Mouse (Mus musculus): ENCODE results near the gene Sirt7. TPM values are rescaled to one million over a fixed set of nuclear protein-coding genes. Genes with fewer than 3 reads are reported as not detected.

Sirt7 gene
- polyA plus RNA-seq, 1 experiment from 2014 or later, result 27.7 TPM

DNA sequence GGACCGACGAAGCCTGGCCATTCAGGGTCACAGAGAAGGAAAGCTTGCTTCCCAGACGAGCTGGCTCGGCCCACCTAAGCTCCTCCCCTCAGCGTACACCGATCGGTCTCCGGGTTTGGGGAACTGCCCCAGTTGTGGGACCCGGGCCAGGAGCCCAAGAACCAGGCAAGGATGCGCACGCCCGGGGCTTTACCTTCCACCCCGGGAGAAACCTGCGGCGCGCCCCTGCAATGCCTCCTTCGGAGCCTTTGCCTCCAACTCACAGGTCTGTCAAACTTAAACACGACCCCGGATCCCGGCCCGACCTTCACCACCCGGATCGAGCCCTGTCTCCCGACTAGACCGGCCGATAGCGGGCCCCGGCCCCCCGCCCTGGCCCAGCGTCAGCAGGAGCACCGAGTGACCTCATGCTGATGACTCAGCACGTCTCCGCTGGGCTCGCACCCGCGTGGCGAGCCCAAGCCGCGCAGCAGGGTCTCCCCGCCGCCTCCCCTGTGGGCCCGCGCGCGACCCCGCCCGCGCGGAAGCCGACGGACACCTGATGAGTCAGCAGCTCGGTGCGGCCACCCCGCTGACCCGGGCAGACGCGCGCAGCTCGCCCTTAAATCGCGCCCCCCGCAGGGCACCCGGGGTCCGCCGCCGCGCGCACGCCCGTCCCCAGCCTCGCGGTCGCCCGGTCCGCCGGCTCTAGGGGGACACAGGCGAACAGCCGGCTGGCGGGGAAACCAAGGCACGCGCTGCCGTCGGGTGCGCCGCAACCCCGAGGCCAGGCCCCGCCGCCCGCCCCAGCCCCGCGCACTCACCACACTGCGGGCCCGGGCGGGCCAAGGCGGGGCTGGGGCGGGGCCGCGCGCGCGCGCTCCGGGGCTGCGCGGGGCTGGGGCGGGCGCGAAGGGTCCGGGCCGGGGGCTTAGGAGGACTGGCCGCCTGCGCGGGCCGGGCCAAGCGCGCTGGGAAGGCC, 7.8 kb upstream of the Sirt7 start:
- peak overlapping the region; percentile 97 for H3K27ac ChIP-seq (replicated peaks)
- H3K36me3 ChIP-seq (replicated peaks), result peaks cover 24% of the 10 kb centered on the region
- H3K27me3 ChIP-seq (replicated peaks; ENCODE audit: low read depth, poor library complexity, severe bottlenecking), result no peaks in the 10 kb centered on the region
- under 1% methylated on average over 116 of the region's 116 CpGs for WGBS
- H3K4me1 ChIP-seq, result peaks cover 39% of the 10 kb centered on the region
- H3K4me3 ChIP-seq, result peak overlapping the region; percentile 99
- peak; percentile 78 for DNase-seq (ENCODE audit: low spot score)
- no peaks in the 10 kb centered on the region for H3K9me3 ChIP-seq

- Histone ChIP-seq H3K4me1 (peaks cover 39% of the 10 kb centered on the region), H3K4me3 (peak overlapping the region; percentile 99), H3K27ac (replicated peaks) (peak overlapping the region; percentile 97), H3K27me3 (replicated peaks; ENCODE audit: low read depth, poor library complexity, severe bottlenecking) (no peaks in the 10 kb centered on the region), H3K9me3 (no peaks in the 10 kb centered on the region), H3K36me3 (replicated peaks) (peaks cover 34% of the 10 kb centered on the region)
- WGBS, result 71% methylated on average over 4 of the region's 4 CpGs
- DNase-seq (ENCODE audit: low spot score), result no peak
Observed at GRCm38 (mm10) chr11:120631726-120632448, 6.8 kb upstream of the Sirt7 start.

DNA sequence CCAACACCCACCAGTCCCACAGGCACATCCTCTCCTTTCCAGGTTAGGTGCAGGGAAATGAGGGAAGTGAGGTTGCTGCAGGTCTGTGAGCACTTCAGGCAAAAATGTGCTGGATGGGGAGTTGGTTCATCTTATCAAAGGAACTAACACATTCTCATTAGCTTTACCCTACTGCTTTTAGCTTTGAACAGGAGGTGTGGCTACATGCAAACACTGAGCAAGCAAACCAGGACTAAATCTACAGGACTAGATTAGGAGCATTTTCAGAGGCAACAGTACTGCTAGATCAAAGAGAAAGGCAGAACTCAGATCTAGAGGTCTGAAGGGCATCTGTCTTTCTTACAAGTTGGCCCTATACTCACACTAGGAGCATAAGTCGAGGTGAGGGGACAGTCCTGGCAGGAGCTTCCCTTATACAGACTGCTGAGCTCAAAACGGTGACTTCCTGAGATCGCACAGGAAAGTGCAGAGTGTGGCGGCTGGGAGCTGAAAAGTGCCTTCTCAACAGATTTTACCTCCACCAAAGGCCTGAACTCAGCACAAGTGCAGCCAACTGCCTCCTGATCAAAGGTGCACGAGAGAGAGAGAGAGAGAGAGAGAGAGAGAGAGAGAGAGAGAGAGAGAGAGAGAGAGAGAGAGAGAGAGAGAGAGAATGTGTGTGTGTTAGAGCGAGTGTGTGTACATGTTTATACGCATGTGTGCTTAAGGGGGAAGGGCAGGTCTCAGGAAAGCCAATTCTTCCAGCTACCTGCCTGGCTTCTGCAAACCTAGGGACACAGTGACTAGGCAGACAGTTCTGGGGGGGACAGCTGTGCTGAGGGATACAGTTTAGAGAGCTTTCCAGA, 6.1 kb upstream of the Sirt7 start:
- 49% methylated on average over 7 of the region's 7 CpGs for WGBS
- peak overlapping the region; percentile 42 for H3K27ac ChIP-seq (replicated peaks)
- peak overlapping the region; percentile 99 for H3K4me3 ChIP-seq
- H3K36me3 ChIP-seq (replicated peaks), result peaks cover 41% of the 10 kb centered on the region
- H3K27me3 ChIP-seq (replicated peaks; ENCODE audit: low read depth, poor library complexity, severe bottlenecking), result no peaks in the 10 kb centered on the region
- DNase-seq (ENCODE audit: low spot score), result no peak
- H3K9me3 ChIP-seq, result no peaks in the 10 kb centered on the region
- H3K4me1 ChIP-seq, result peaks cover 39% of the 10 kb centered on the region

- peak overlapping the region; percentile 99 for H3K4me3 ChIP-seq
- no peak for DNase-seq (ENCODE audit: low spot score)
- peaks cover 45% of the 10 kb centered on the region for H3K36me3 ChIP-seq (replicated peaks)
- H3K4me1 ChIP-seq, result peaks cover 43% of the 10 kb centered on the region
- no peaks in the 10 kb centered on the region for H3K9me3 ChIP-seq
- 44% methylated on average over 5 of the region's 5 CpGs for WGBS
- peak overlapping the region; percentile 42 for H3K27ac ChIP-seq (replicated peaks)
- no peaks in the 10 kb centered on the region for H3K27me3 ChIP-seq (replicated peaks; ENCODE audit: low read depth, poor library complexity, severe bottlenecking)
Observed at GRCm38 (mm10) chr11:120630401-120630871, 5.4 kb upstream of the Sirt7 start.

GRCm38 (mm10) chr11:120629911-120630310, 4.9 kb upstream of the Sirt7 start:
- WGBS, result 38% methylated on average over 7 of the region's 7 CpGs
- H3K36me3 ChIP-seq (replicated peaks), result peaks cover 47% of the 10 kb centered on the region
- peak overlapping the region; percentile 42 for H3K27ac ChIP-seq (replicated peaks)
- DNase-seq (ENCODE audit: low spot score), result no peak
- H3K4me1 ChIP-seq, result peaks cover 48% of the 10 kb centered on the region
- H3K27me3 ChIP-seq (replicated peaks; ENCODE audit: low read depth, poor library complexity, severe bottlenecking), result no peaks in the 10 kb centered on the region
- H3K9me3 ChIP-seq, result no peaks in the 10 kb centered on the region
- peak overlapping the region; percentile 99 for H3K4me3 ChIP-seq

DNA sequence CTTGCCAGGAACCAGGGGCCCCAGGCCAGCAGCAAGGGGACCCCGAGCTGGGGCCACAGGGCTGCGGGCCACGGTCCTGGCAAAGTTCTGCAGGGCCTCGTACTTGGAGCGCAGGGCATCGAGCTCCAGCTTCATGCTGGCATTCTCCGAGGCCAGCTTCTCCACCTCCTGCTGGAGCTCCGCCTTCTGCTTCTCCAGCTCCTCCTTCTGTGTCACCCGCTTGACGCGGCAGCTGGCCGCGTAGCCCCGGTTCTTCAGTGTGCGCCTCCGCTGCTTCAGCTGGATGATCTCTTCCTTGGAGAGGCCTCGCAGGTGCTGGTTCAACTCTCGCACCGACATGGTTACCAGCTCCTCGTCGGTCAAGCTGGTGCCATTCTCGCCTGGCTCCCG, 4.3 kb upstream of the Sirt7 start:
- Histone ChIP-seq H3K27ac (replicated peaks) (peak overlapping the region; percentile 42; the same call in 1 of the 2 replicates), H3K36me3 (replicated peaks) (peaks cover 47% of the 10 kb centered on the region), H3K4me1 (peaks cover 52% of the 10 kb centered on the region), H3K9me3 (no peaks in the 10 kb centered on the region), H3K4me3 (peak overlapping the region; percentile 99), H3K27me3 (replicated peaks; ENCODE audit: low read depth, poor library complexity, severe bottlenecking) (no peaks in the 10 kb centered on the region)
- 78% methylated on average over 23 of the region's 23 CpGs for WGBS
- no peak for DNase-seq (ENCODE audit: low spot score)

DNA sequence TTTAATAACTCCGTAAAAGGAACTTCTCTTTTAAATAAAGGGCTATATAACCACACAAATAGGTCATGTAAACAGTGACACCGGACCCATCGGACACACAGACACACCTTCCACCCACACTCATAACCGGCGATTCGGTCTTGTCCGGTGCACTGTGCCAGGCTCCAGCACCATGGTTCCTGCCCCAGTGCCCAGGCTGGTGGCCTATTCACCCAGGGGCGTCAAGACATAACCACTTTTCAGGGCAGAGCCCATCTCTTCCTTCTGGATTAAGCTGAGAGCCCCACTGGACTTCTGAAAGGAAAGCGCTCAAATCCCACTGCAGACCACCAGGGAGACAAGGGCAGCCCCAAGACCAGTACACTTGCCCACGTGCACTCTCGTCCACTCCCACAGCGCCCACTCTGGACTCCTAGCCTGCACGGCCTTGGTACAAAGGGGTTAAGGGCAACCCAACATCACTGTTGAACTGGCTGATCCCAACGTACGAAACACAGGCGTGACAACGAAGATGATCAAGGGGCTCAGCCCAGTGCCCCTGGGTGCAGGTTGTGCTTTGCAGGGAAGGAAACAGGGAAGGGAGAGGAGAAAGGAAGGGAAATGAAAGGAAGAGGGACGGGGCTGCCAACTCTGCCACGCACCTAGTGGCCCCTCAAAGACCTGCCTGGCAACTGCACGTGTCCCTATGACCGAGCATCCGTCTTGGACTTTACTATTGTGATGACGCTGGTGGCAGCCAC, 3.7 kb upstream of the Sirt7 start:
- H3K4me3 ChIP-seq, result peak overlapping the region; percentile 99; the same call in 1 of the 2 replicates
- 95% methylated on average over 23 of the region's 23 CpGs for WGBS
- H3K36me3 ChIP-seq (replicated peaks), result peaks cover 47% of the 10 kb centered on the region
- H3K4me1 ChIP-seq, result peaks cover 55% of the 10 kb centered on the region
- no peaks in the 10 kb centered on the region for H3K27me3 ChIP-seq (replicated peaks; ENCODE audit: low read depth, poor library complexity, severe bottlenecking)
- no peak overlapping the region for H3K27ac ChIP-seq (replicated peaks)
- H3K9me3 ChIP-seq, result no peaks in the 10 kb centered on the region
- DNase-seq (ENCODE audit: low spot score), result no peak

- Histone ChIP-seq H3K27ac (replicated peaks) (no peak overlapping the region), H3K4me1 (peaks cover 56% of the 10 kb centered on the region), H3K27me3 (replicated peaks; ENCODE audit: low read depth, poor library complexity, severe bottlenecking) (no peaks in the 10 kb centered on the region), H3K36me3 (replicated peaks) (peaks cover 55% of the 10 kb centered on the region), H3K9me3 (no peaks in the 10 kb centered on the region), H3K4me3 (peak overlapping the region; percentile 14; the same call in 1 of the 2 replicates)
- DNase-seq (ENCODE audit: low spot score), result no peak
- WGBS, result 85% methylated on average over 22 of the region's 22 CpGs
Observed at GRCm38 (mm10) chr11:120627468-120628300, 2.6 kb upstream of the Sirt7 start.

GRCm38 (mm10) chr11:120626785-120627467, 1.9 kb upstream of the Sirt7 start:
- peaks cover 63% of the 10 kb centered on the region for H3K36me3 ChIP-seq (replicated peaks)
- H3K4me1 ChIP-seq, result peaks cover 49% of the 10 kb centered on the region
- WGBS, result 89% methylated on average over 11 of the region's 11 CpGs

GRCm38 (mm10) chr11:120624680-120625111, 344 bp downstream of the Sirt7 start:
- peaks cover 27% of the 10 kb centered on the region for H3K4me1 ChIP-seq
- under 1% methylated on average over 53 of the region's 53 CpGs for whole genome bisulfite sequencing
- H3K27ac ChIP-seq (replicated peaks), result peak overlapping the region; percentile 75
- DNase-seq (ENCODE audit: low spot score), result peak; percentile 90
- peaks cover 77% of the 10 kb centered on the region for H3K36me3 ChIP-seq (replicated peaks)
- no peaks in the 10 kb centered on the region for H3K27me3 ChIP-seq (replicated peaks; ENCODE audit: low read depth, poor library complexity, severe bottlenecking)
- H3K4me3 ChIP-seq, result peak overlapping the region; percentile 97
- H3K9me3 ChIP-seq, result no peaks in the 10 kb centered on the region

More at GRCm38 (mm10) chr11:120626785-120627467, 1.9 kb upstream of the Sirt7 start:
- H3K27me3 ChIP-seq (replicated peaks; ENCODE audit: low read depth, poor library complexity, severe bottlenecking), result no peaks in the 10 kb centered on the region
- no peak for DNase-seq (ENCODE audit: low spot score)
- H3K9me3 ChIP-seq, result no peaks in the 10 kb centered on the region
- 0 out of 2 replicates have a peak overlapping the region, but pooled peaks have one; percentile 14 for H3K4me3 ChIP-seq
- no peak overlapping the region for H3K27ac ChIP-seq (replicated peaks)

All from embryonic facial prominence, embryonic 10.5 days (tissue).